Mouse (Mus musculus) cerebellum, adult (tissue): Measurements from ENCODE around the gene Hspb11.
A peak's percentile ranks its signal among the peaks of the same experiment; 100 is the strongest.

Experiments
- ATAC-seq: cut with Nextera tagmentation; 2 replicates; pipeline ENCODE4 v1.9.2; 2017; ENCODE audit warnings: mild to moderate bottlenecking, moderate library complexity, mixed read lengths; ENCODE audit not compliant: insufficient number of reproducible peaks, low FRiP score, low TSS enrichment

The Hspb11 gene

GRCm38 (mm10) chr4:107253125-107254091 is at the start of gene Hspb11, which contains the start of gene Lrrc42:
Hspb11 (plus strand) TSS chr4:107253593.
Lrrc42 (minus strand) TSS chr4:107253532.
- peak; percentile 87 for ATAC-seq

GRCm38 (mm10) chr4:107207016-107207415 is 46.4 kb upstream of the Hspb11 start:
- no peak for ATAC-seq

DNA sequence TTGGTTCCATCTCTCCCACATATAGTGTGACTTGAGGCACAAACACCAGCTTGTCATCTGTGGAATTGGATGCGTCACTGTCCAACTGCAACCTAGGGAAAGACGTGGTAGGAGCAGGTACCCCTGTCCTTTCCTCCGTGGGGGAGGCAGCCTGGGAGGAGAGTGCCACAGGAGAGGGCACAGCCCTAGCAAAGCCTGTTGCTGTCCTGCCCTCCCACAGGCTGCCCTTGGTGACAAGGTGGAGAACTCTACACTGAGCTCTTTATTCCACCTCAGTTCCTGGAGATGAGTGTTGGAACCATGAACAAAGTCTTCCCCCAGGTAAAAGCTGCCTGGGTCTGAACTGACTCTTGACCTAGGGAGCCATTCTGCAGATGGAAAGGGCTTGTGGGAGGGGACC is 44.5 kb upstream of the Hspb11 start, which contains the start of gene Ldlrad1:
TSS of gene Ldlrad1 (plus strand) at position 301 of the 400 bp plus-strand sequence.
- ATAC-seq, result no peak

- ATAC-seq, result no peak
Measured at GRCm38 (mm10) chr4:107210483-107211097, 42.8 kb upstream of the Hspb11 start.

GRCm38 (mm10) chr4:107211465-107211864 is 41.9 kb upstream of the Hspb11 start:
- ATAC-seq, result no peak

- ATAC-seq, result no peak
Measured at GRCm38 (mm10) chr4:107211936-107212335, 41.5 kb upstream of the Hspb11 start.

DNA sequence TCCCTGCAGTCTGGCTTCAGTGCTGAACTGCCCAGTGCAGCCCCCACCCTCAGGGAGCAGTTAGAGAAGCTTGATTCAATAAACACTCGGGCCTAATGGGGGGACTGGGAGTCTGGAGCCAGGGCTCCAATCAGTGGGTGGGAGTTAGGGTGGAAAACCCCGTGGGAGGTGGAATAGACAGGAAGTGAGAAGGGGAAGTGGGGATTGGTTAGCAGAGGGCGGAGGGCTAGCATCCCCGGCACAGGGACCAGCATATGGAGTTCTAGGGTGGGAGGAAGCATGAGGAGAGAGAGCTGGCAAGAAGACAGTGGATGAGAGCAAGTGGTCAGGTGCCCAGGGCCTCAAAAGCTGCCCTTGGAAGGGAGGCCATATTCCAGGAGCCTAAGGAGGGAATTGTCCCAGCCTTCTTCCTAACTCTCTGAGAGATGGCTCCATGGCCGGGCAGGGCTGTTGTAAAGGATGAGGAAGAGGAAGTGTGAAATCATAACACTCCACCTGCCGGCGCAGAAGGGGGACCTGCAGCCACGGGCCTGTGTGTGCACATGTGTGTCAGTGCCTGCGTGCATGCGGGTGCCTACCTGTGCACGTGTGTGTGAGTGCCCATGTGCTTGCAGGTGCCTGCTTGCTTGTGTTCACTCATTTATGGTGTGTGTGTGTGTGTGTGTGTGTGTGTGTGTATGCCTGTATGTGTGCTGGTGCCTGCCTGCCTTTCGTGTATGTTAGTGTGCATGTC is 39.9 kb upstream of the Hspb11 start:
- no peak for ATAC-seq

- ATAC-seq, result no peak
Measured at GRCm38 (mm10) chr4:107217574-107217973, 35.8 kb upstream of the Hspb11 start.

DNA sequence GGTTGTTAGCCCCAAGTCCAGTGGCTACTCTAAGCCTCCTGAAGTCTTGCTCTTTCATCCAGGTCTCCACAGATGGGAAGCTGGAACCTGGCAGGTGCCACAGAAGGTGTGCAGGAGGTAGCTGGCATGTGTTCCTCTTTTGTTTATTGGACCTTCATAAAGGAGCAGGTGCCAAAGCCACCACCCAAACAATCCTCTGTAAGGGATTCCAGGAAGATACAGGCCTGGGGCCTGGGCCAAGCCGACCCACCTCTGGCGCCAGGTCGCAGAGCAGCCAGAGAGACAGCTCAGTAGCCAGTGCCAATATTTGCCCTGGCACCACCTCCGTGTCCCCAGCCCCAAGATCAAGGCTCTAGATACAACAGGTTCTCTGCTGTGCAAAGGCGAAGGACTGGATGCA is 31.9 kb upstream of the Hspb11 start:
- no peak for ATAC-seq

GRCm38 (mm10) chr4:107223225-107224204 is 29.9 kb upstream of the Hspb11 start:
- no peak for ATAC-seq

GRCm38 (mm10) chr4:107226313-107226712 is 27.1 kb upstream of the Hspb11 start:
- no peak for ATAC-seq

GRCm38 (mm10) chr4:107232219-107232618 is 21.2 kb upstream of the Hspb11 start:
- ATAC-seq, result no peak

GRCm38 (mm10) chr4:107238253-107238652 is 15.1 kb upstream of the Hspb11 start:
- ATAC-seq, result no peak

DNA sequence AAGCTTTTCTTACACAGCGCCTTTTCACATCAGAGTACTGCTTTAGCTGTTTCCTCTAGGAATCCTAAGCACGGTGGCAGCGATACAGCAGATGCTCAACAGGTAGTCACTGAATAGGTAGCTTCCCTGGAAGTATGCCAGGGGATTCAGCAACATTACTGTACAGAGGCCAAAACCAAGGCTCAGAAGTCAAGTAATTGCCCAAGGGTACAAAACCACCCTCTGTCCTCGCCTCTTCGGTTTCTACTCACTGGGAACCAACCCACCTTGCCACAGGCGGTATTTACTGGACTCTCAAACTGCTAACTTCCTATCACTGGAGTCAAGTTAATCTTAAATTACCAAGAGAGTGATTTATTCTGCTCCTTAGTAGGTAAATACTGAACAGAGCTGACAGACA is 13.2 kb upstream of the Hspb11 start:
- no peak for ATAC-seq

- ATAC-seq, result no peak
Measured at GRCm38 (mm10) chr4:107243365-107244333, 9.7 kb upstream of the Hspb11 start.

DNA sequence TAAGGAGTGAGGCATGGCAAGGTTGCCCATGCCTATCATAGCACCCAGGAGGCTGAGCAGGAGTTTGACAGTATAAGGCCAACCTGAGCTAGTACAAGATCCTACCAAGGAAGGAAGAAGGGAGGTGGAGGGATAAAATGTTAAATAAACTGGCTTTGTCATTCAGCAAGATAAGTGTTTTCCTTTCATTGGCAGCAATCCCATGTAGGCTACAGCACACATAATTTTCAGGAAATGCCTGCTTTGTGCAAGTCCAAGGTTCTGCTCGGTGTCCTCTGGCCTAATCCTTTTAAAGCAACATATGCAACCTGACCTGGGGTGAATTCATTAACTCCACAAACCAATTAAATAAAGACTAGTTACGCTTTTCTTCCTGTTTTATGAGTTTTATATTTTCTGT is 8.0 kb upstream of the Hspb11 start:
- no peak for ATAC-seq

DNA sequence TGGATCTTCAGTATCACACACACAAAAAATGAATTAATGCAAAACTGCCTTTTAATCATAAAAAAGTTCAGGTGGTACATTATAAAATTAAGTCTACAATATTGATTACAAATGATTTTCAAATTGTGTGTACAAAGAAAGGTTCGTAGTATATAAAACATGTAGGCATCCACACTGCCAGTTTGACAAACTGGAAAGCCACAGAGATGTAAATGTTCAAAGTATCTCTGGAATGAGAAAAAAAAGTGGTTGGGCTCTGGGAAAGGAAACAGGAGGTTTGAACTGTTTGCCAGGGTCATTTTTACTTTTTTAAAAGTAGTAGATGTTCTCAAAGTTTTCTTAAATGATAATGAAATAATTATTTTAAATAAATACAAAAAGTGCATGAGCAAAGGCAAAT is 7.4 kb upstream of the Hspb11 start:
- ATAC-seq, result no peak

DNA sequence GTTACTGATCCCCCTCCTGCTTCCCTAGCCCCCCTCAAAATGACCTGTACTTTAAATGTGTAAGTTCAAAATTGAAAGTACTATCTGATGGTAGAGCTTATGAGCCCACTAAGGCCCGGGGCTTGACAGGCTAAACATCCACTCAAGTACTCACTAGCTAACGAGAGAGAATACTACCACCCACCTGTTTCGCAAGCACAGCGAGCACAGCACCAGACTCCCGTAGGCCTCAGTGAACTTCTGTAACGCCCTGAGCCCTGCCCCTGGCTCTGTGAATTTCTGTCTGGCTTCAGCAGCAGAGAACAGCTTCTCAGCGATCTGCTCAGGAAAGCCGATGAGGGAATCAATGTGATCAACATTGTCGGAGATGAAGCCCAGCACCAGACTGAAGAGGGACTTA is 6.3 kb upstream of the Hspb11 start:
- ATAC-seq, result no peak
